Mouse (Mus musculus) forebrain, embryonic 16.5 days (tissue): ENCODE results near the gene Ecpas. TPM values are rescaled to one million over a fixed set of nuclear protein-coding genes. Genes with fewer than 3 reads are reported as not detected.

ENCODE experiments used
- ATAC-seq: fragments of 200-750 bp; cut with Nextera tagmentation; 2 replicates; pipeline ENCODE4 v1.8.0; 2017; ENCODE audit warnings: mild to moderate bottlenecking, moderate library complexity
- H3K27ac ChIP-seq: fragments of 300-500 bp; sonication (generic); 2 replicates; pipeline ENCODE4 v1.5.1; 2014; ENCODE audit warnings: low read length, control low read depth
- H3K27me3 ChIP-seq: fragments of 300-500 bp; sonication (generic); replicated peaks from 2 replicates; pipeline ENCODE4 v1.6.1; 2014; ENCODE audit warnings: low read length; ENCODE audit not compliant: control insufficient read depth, insufficient read depth
- H3K36me3 ChIP-seq: fragments of 300-500 bp; sonication (generic); 2 replicates; pipeline ENCODE4 v1.6.1; 2014; ENCODE audit not compliant: control insufficient read depth, insufficient read depth
- H3K4me1 ChIP-seq: fragments of 300-500 bp; sonication (generic); replicated peaks from 2 replicates; pipeline ENCODE4 v1.6.1; 2014; ENCODE audit warnings: low read length; ENCODE audit not compliant: control insufficient read depth, insufficient read depth
- H3K4me2 ChIP-seq: fragments of 300-500 bp; sonication (generic); 2 replicates; pipeline ENCODE4 v1.6.1; 2014; ENCODE audit warnings: mild to moderate bottlenecking, low read length, control low read depth
- H3K4me3 ChIP-seq: fragments of 300-500 bp; sonication (generic); replicated peaks from 2 replicates; pipeline ENCODE4 v1.5.1; 2014; ENCODE audit warnings: mild to moderate bottlenecking, low read length, control low read depth
- H3K9ac ChIP-seq: fragments of 300-500 bp; sonication (generic); replicated peaks from 2 replicates; pipeline ENCODE4 v1.6.1; 2014; ENCODE audit warnings: low read depth, low read length, control low read depth
- H3K9me3 ChIP-seq: fragments of 300-500 bp; sonication (generic); 2 replicates; pipeline ENCODE4 v1.6.1; 2016; ENCODE audit warnings: low read length; ENCODE audit not compliant: control insufficient read depth
- WGBS: fragments of 180-500 bp; shearing (Covaris S2); extraction: QIAGEN DNeasy Blood & Tissue Kit; methylation state at CpG from one replicate; pipeline ENCODE4 v1.1.7; 2014; 5-methylcytosine and 5-hydroxymethylcytosine counted together
- polyA plus RNA-seq: library from polyadenylated mRNA; unstranded; fragments of >200 nt; fragmentation: Nextera tagmentation; extraction: Ambion mirVana; gene quantifications from 2 replicates; pipeline ENCODE4 v1.2.1, GENCODE M21; 2015

The Ecpas gene
- polyA plus RNA-seq, 1 experiment from 2014 or later, result 28.8 TPM

GRCm38 (mm10) chr4:58825921-58826320 lies 86.6 kb downstream of the Ecpas start:
- H3K27ac ChIP-seq, result no peak overlapping the region
- no peaks in the 10 kb centered on the region for H3K27me3 ChIP-seq
- no peaks in the 10 kb centered on the region for H3K9me3 ChIP-seq
- H3K4me2 ChIP-seq, result no peak overlapping the region
- peaks cover 13% of the 10 kb centered on the region for H3K36me3 ChIP-seq
- H3K4me3 ChIP-seq, result no peak overlapping the region
- no peaks in the 10 kb centered on the region for H3K4me1 ChIP-seq
- no peak for ATAC-seq
- WGBS, result 86% methylated on average over 4 of the region's 4 CpGs
- H3K9ac ChIP-seq, result no peak overlapping the region

GRCm38 (mm10) chr4:58787616-58788015 lies 124.9 kb downstream of the Ecpas start, which contains the start of gene Olfr267:
Gene Olfr267 (minus strand): TSS chr4:58787716.
- H3K4me1 ChIP-seq, result no peaks in the 10 kb centered on the region
- H3K9ac ChIP-seq, result no peak within 1 kb of the TSS
- no peak for ATAC-seq
- no peaks in the 10 kb centered on the region for H3K9me3 ChIP-seq
- no peaks in the 10 kb centered on the region for H3K27me3 ChIP-seq
- no peak within 1 kb of the TSS for H3K4me3 ChIP-seq
- H3K27ac ChIP-seq, result no peak within 1 kb of the TSS
- H3K36me3 ChIP-seq, result no peaks in the 10 kb centered on the region
- H3K4me2 ChIP-seq, result no peak within 1 kb of the TSS

GRCm38 (mm10) chr4:58786659-58787058 lies 125.9 kb downstream of the Ecpas start:
- Histone ChIP-seq H3K9ac (no peak overlapping the region), H3K4me3 (no peak overlapping the region), H3K27me3 (no peaks in the 10 kb centered on the region), H3K4me1 (no peaks in the 10 kb centered on the region), H3K36me3 (no peaks in the 10 kb centered on the region), H3K9me3 (no peaks in the 10 kb centered on the region), H3K4me2 (no peak overlapping the region), H3K27ac (no peak overlapping the region)
- ATAC-seq, result no peak
- WGBS, result 70% methylated on average over 3 of the region's 3 CpGs

GRCm38 (mm10) chr4:58763417-58763816 lies 149.1 kb downstream of the Ecpas start:
- H3K4me3 ChIP-seq, result no peak overlapping the region
- H3K9ac ChIP-seq, result no peak overlapping the region
- no peaks in the 10 kb centered on the region for H3K36me3 ChIP-seq
- no peaks in the 10 kb centered on the region for H3K9me3 ChIP-seq
- ATAC-seq, result no peak
- no peaks in the 10 kb centered on the region for H3K27me3 ChIP-seq
- WGBS, result 92% methylated on average over 3 of the region's 3 CpGs
- H3K27ac ChIP-seq, result no peak overlapping the region
- H3K4me2 ChIP-seq, result no peak overlapping the region
- H3K4me1 ChIP-seq, result no peaks in the 10 kb centered on the region

- no peak for ATAC-seq
- no peaks in the 10 kb centered on the region for H3K9me3 ChIP-seq
- no peaks in the 10 kb centered on the region for H3K27me3 ChIP-seq
- H3K4me2 ChIP-seq, result no peak overlapping the region
- peaks cover 3% of the 10 kb centered on the region for H3K4me1 ChIP-seq
- H3K9ac ChIP-seq, result no peak overlapping the region
- H3K36me3 ChIP-seq, result no peaks in the 10 kb centered on the region
- H3K4me3 ChIP-seq, result no peak overlapping the region
- no peak overlapping the region for H3K27ac ChIP-seq
- WGBS, result 46% methylated on average over 2 of the region's 2 CpGs
Observed at GRCm38 (mm10) chr4:58749510-58749909, 163.0 kb downstream of the Ecpas start.

- 0 out of 2 replicates have a peak, but pooled peaks have one; percentile 28 for ATAC-seq
- H3K9me3 ChIP-seq, result no peaks in the 10 kb centered on the region
- no peak overlapping the region for H3K4me3 ChIP-seq
- peaks cover 3% of the 10 kb centered on the region for H3K4me1 ChIP-seq
- 30% methylated on average over 10 of the region's 10 CpGs for WGBS
- no peaks in the 10 kb centered on the region for H3K27me3 ChIP-seq
- H3K4me2 ChIP-seq, result peak overlapping the region; percentile 38
- H3K36me3 ChIP-seq, result no peaks in the 10 kb centered on the region
- no peak overlapping the region for H3K9ac ChIP-seq
- no peak overlapping the region for H3K27ac ChIP-seq
Observed at GRCm38 (mm10) chr4:58749101-58749500, 163.4 kb downstream of the Ecpas start.

Other genes with a start within 250 kb of the Ecpas start
- 0.08 TPM in 1 of 2 replicates, not detected in the other for gene Olfr267, start 125.0 kb downstream of the Ecpas start, polyA plus RNA-seq
- 1.3 and 1.7 TPM in 2 replicates for gene Zkscan16, start 30.9 kb upstream of the Ecpas start, polyA plus RNA-seq
- 3.4 and 4.1 TPM in 2 replicates for gene Ptgr1, start 74.4 kb upstream of the Ecpas start, polyA plus RNA-seq
- gene Dnajc25, start 82.3 kb upstream of the Ecpas start, polyA plus RNA-seq, result 3.4 and 5.5 TPM in 2 replicates
- 2.3 and 4.8 TPM in 2 replicates for gene Gm20503, start 90.5 kb upstream of the Ecpas start, polyA plus RNA-seq
- gene Gng10, start 122.3 kb upstream of the Ecpas start, polyA plus RNA-seq, result 210 and 212 TPM in 2 replicates
- not detected in 2 replicates for gene AI481877, start 226.2 kb upstream of the Ecpas start, polyA plus RNA-seq